Mouse (Mus musculus) mouse trophoblast stem cell (cell line): ENCODE measurements around the gene Epha5.

ENCODE experiments used
- in situ Hi-C, 2 experiments: fragments of 300-500 bp; cut with MseI, MboI; formaldehyde crosslinking; loops; 2 replicates in 1 of 2; 3 replicates in 1 of 2; pipeline ENCODE4 v1.15.1; 2025

The Epha5 gene

GRCm38 (mm10) chr5:84313619-84314018 lies 103.6 kb downstream of the Epha5 start:
- in situ Hi-C loops: no loop called here

- in situ Hi-C loops: no loop called here
These were observed 118.1 kb downstream of the Epha5 start for GRCm38 (mm10) chr5:84298878-84299736.

DNA sequence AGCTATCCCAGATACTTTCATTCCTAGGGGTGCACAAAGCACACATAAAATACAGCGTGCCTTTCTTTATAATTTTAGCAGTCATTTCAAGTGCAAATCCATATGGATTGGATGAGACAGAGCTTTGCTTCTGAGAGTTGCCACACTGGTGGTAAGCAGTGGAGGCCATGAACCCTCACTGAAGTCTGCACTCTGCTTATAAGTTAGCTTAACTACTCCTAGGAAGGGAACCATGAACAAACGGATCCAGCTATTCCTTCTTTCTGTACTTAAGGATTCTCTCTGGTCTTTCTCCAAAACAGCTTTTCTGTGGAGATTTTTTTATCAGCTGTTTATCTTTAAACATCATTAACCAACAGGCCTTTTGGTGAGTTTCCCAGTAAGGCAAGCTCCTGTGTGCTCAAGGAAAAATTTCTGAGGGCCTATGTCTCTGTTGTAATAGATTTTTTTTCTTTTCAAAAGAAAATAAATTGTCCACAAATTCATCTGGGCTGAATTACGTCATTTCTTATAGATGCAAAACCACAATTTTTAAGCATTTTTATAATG lies 127.7 kb downstream of the Epha5 start:
- in situ Hi-C loops: no loop called here

DNA sequence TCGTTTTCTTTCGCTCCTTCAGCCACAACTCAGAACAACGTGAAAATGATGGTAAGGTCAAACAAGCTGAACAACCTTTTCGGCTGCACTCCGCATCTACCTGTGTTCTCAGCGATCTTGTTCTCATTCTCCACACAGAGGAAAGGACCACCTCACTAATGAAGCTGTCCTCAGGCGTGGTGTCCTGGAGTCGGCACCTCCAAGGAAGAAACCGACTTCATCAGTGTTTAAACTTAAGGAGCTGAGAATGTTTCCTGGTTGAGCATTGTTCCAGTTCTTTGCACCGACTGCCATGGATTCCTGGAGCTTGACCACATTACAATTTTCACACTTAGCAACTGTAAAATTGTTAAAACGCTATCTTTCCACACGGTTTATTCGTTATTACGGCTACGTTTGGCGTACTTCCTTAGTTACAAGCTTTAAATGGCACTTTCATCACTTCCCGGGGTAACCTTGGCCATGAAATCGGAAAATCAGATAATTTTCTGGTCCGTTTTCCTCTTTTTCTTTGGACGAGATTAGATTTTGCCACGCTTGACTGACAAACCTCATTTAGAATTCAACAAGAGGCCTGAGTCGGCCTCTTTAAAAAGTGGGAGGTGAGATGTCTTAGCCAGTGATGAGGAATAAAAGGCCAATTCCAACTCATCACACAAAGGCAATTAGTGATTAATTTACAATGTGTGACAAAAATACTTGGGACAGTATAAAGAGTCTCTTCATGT lies 135.7 kb downstream of the Epha5 start:
- in situ Hi-C loops: no loop called here

GRCm38 (mm10) chr5:84276996-84277395 lies 140.2 kb downstream of the Epha5 start:
- in situ Hi-C loops: no loop called here

DNA sequence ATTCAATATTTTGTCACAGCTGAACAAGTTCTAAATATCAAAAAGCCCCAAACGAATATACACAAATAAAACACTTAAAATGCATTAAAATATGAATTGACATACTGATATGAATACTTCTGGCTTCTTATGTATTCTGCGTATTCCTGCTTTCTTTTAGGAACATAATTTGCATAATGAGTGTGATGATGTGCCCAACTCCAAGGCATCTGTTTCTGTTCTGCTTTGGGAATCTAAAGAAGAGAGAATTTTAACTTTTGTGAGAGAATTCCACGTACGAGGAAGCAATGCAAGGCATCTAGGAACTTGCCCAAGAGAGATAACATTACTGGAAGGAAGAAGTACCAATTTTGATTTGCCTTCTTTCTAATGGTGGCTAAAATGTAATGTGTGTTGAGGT lies 151.8 kb downstream of the Epha5 start:
- in situ Hi-C loops: no loop called here

DNA sequence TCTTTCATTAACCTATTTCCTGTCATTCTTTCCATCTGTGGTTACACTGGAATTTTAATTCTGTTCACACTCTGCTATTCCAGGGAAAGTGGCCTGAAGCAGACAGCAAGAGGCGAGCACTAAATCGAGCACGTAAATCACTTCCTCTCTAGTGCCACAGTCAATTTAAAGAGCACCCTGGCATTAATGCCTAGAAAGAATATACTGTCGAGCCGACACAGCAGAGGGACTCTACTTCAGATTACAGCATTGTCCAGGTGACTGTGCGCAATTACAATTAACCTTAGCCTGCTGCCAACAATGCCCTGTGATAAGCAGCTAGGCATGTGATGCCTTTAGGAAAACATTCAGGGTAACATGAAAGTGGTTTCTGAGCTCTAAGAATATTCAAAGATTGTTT lies 153.2 kb downstream of the Epha5 start:
- in situ Hi-C loops: no loop called here

DNA sequence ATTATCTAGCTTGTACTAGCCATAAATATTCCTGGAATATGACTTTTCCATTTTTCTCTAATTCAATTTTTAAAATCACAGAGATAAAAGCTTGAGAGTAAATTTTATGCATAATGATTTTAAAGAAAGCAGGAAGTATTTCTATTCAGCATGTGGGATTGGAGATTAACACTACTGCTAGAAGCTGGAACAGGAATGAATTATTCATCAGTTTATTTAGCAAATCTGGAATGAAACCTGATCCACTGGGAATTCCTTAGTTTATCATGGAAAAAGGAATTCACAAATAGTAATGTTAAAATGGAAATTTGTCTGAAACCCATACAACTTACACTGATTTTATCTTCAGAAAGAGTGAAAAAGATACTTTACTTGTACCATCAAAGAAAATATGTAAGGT lies 187.2 kb downstream of the Epha5 start:
- in situ Hi-C loops: no loop called here

DNA sequence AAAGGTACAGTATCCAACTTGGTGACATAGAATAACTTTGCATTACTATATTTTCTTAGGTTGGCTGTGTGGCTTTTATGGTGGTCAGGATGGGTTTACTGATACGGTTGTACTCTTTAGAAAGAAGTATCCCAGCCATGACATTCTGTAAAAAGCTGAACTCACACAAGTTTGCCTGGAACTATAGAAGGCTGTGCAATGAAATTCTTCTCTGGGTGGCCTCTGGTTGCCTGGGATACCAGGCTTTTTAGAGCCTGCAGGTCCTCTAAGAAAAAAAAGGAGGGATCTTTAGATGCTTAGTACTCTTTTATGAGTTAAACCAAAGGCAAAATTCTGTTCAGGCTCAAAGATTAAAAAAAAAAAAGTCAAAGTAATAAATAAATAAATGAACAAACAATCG lies 208.6 kb downstream of the Epha5 start:
- in situ Hi-C loops: no loop called here

DNA sequence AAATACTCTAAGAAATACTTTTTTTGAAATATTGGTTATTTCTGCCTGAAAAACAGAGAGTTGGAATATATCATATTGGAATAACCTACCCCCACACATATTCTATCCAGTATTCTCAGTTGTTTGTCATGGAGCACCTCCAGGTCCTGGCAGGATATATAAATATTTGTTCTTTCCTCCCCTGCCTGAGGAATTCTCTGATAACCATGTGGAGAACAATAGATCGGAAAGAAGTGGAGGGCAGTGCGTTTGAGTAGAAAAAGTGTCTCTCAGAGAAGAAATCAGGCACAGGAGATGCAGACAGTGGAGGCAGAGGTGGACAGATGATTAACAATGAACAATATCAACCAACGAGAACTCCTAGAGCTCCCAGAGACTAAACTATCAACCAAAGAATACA lies 223.8 kb downstream of the Epha5 start:
- in situ Hi-C loops: no loop called here

GRCm38 (mm10) chr5:84184189-84184588 lies 233.0 kb downstream of the Epha5 start:
- in situ Hi-C loops: no loop called here

DNA sequence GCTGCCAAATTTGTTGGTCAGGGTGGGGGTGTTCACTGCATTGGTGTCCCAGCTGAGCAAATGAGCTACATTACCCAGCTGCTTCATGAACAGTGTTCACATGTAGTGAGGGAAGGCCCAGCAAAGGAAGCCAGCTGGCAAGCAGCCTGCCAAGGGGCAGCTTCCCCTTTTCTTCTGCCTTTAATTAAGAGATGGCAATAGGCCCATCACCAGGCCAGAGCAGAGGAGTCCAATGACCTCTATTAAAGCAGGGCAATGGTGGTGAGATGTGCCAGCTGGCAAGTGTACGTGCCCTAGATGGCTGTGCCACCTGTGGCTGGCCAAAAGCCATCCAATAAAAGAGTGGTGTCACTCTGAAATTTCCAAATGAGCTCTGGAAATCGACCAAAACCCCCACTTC lies 264.1 kb downstream of the Epha5 start:
- in situ Hi-C loops: no loop called here

- in situ Hi-C loops: no loop called here
These were observed 275.0 kb downstream of the Epha5 start for GRCm38 (mm10) chr5:84142138-84142537.

DNA sequence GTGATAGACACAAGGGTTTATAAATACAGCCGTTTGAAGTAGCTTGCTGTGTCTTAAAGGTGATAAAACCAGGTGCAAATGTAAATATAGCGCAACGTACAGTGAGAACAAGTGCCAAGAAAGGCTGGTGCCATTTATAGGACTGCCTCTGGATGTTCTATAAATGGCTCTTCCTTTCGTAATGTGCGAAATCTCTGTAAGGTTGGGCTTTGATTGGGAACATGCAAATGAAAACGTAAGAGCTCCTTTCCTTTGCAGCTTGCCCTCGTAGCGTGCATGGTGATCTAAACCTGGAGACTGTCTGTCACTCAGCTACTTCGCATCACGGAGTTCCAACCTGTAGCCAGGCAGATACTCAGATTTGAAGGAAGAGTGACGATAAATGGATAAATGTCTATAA lies 321.2 kb downstream of the Epha5 start:
- in situ Hi-C loops: no loop called here

- in situ Hi-C loops: no loop called here
These were observed 335.9 kb downstream of the Epha5 start for GRCm38 (mm10) chr5:84081321-84081720.

DNA sequence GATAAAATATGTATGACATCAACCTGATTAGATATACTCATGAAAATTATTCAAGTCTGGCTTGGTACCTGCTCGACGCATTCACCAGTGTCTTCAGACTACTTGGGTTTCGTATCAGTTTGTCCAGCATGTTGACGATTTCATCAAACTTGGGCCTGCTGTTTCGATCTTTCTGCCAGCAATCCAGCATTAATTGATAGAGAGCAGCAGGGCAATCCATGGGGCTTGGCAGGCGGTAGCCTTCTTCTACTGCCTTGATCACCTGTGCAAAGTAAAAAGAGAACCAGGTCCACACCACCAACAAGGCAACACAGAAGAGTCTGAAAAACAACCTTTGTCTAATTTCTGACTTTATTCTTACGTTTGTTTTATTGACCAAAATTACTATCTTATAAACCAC lies 346.2 kb downstream of the Epha5 start:
- in situ Hi-C loops: no loop called here

DNA sequence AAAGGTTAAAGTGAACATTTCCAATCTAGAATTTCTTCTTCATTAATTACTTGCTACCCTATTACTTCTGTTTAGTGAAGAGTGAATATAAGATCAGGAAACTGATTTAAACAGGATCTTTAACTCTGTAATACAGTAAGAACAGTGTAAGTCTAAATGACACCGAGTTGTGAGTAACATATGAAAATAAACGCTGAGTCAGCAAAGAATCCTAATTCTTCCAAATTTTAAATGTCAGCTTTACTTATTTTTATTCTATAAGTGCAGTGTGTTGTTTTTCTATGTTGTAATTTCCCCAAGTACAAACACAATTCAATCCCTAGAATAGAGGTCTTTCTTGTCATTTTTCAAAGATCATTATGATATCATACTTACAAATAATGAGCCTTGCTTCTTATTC lies 363.3 kb downstream of the Epha5 start:
- in situ Hi-C loops: no loop called here

- in situ Hi-C loops: no loop called here
These were observed 379.8 kb downstream of the Epha5 start for GRCm38 (mm10) chr5:84037250-84037963.
